Mouse (Mus musculus) urinary bladder, postnatal 36 days (tissue): ENCODE results near the gene Gm42715.

Source experiments
- DNase-seq, 2 experiments: peaks; one replicate each; pipeline ENCODE4 v3.0.0; 2022; ENCODE audit warnings: low spot score in 2 of 2, mixed read lengths in 1 of 2

Gene Gm42715

GRCm38 (mm10) chr7:127585031-127585430, 65.6 kb downstream of the Gm42715 start:
- no peak for DNase-seq

DNA sequence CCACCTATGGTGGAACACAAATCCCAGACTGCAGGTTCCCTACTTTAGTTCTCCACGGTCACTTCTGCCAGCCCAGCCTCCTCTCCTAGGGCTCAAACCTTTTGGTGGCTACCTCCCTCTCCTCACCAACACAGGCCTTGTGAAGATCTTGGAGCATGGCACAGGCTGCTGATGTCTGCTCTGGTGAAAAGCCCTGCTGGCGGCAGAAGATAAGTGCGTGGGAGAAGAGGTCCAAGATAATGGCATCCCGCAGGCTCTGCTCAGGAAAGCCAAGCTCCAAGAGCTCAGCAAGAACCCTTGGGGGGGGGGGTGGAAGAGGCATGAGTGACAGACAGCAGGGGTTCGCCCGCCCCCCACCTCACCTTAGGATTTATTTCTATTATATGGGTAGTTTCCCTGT, 66.8 kb downstream of the Gm42715 start:
- DNase-seq, result no peak

- no peak for DNase-seq
Measured at GRCm38 (mm10) chr7:127587196-127587595, 67.8 kb downstream of the Gm42715 start.

DNA sequence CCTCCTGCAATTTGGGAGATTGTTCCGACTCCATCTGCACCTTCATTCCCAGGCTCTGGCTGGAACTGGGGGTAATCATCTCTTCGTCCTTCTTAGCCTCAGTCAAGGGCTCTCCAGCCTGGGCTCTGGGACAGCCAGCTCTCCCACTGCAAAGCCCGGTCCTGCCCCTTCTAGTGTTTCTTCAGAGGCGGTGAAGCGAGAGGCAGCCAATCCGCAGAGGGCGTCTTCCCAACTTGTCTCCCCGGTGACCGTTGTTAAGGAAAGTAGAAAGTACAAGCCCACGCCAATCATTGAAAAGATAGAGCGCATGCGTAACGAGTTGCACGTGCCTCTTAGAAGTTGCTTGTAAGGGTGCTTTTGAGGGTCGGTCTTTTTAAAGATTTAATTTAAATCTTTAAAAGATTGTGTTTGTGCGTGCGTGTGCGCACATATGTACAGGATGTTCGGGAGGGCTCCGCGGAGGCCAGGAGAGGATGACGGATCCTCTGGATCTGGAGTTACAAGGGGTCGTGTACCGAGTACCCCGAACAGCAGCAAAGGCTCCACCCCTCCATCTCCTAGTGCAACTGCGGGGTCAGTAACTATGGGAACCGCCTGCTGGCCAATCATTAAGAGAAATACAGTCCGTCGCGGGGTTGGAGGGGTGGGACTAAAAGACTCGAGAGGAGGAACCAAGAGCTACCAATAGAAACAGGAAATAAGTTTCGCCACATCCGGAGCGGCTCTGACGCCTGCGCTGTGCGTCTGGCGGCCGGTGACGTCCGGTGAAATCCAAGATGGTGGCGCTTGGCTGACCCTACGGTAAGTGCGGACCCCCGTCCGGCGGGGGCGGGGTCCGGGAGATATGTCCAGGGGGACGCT, 68.9 kb downstream of the Gm42715 start, which contains the start of the genes Ccdc189 and Rnf40:
TSS of gene Ccdc189 (minus strand) at position 585 of the 861 bp plus-strand sequence.
TSS of gene Rnf40 (plus strand) at position 757 of the 861 bp plus-strand sequence.
- DNase-seq, result peak; percentile 86 to 93

- DNase-seq, result no peak
Measured at GRCm38 (mm10) chr7:127588901-127589300, 69.5 kb downstream of the Gm42715 start.

DNA sequence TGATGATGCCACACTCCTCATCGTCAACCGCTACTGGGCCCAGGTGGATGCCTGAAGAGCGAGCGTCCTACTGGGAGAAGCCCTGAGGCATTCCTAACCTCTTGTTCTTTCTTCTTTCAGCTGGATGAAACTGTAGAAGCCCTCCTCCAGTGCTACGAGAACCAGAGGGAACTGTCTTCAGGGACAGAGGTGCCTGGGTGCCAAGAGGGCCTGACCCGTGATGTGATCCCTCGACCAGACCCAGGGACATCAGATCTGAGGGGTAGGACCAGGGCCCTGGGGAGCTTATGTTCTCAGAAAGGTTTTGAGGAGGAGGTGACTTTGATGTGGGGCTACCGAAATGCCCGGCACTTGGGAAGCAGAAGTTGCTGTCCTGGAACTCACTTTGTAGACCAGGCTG, 70.3 kb downstream of the Gm42715 start:
- no peak for DNase-seq

GRCm38 (mm10) chr7:127591108-127591507, 71.7 kb downstream of the Gm42715 start:
- no peak for DNase-seq

DNA sequence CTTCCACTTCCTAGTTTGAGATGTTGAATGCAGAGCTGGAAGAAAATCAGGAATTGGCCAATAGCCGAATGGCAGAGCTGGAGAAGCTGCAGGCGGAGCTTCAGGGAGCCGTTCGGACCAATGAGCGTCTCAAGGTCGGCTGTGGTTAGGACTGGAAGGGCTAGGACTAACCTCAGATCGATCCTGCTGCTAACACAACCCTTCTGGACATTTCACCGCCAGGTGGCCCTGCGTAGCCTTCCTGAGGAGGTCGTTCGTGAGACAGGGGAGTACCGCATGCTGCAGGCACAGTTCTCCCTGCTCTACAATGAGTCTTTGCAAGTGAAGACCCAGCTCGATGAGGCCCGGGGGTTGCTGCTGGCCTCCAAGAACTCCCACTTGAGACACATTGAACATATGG, 73.2 kb downstream of the Gm42715 start:
- no peak for DNase-seq

DNA sequence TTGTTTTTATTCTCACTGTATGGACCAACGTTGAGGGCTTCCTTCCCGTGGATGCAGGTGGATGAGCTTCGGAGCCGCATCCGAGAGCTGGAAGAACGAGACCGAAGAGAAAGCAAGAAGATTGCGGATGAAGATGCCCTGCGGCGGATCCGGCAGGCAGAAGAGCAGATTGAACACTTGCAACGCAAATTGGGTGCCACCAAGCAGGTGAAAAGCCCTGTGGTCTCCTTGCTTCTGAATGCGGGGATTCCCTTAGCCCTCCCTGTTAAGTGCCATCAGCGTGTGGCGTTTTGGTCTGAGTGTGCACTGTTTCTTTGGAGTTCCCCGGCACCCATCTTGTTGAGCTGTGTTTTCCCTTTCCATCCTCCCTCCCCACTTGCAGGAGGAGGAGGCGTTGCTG, 77.4 kb downstream of the Gm42715 start:
- DNase-seq, result no peak

DNA sequence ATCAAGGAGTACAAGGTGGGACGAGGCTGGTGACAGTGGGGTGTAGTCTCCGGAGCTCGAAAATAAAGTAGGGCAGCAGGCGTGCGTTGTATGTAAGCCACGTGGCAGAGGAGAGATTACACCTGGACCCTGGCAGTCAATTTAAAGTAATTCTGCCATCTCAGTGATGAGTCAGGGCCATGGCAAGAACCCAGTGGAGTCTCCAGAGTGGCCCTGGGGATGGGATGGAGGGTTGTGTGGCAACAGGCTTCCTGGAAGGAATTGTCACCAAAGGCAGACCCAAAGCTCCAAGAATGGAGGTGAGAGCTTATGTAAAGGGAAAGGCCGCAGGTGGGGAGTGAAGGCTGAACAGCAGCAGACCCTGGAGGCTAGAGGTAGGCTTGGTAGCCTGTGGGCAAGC, 81.2 kb downstream of the Gm42715 start:
- no peak for DNase-seq

GRCm38 (mm10) chr7:127601735-127602134, 82.4 kb downstream of the Gm42715 start:
- DNase-seq, result no peak

DNA sequence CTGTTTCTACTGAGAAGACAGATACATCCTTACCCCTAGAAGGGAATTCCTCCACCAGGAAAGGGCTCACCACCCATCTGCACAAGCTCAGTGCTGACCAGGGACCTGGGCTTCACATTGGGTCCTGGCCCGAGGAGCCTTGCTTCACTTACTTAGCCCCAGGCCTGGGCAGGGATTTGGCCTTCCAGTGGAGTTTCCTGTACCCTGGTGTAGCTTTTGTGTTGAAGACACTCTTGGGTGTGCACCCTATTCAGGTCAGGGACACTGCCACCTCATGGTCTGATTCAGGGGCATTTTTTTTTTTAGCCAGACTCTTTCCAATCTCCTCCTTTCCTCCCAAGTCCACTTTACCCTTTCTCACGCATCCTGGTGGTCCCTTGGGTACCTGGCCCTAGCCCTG, 83.5 kb downstream of the Gm42715 start:
- DNase-seq, result no peak

DNA sequence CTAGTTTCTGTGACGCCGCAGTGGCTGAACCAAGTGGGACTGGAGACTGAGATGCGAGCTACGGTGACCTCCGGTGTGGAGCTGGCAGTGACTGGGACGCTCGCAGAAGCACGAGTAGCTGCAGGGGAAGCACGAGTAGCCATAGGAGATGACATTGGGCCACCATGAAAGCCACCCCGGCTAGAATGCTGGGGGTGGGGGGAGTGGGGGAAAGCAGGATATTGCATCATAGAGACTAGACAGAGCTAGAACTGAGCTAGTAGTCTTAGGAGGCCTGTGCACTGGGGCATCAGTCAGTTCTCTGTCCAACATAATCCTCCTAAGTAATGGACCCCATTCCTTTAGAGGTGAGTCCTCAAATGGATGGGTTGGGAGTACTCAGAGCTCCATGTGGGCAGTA, 84.9 kb downstream of the Gm42715 start:
- no peak for DNase-seq

GRCm38 (mm10) chr7:127607150-127607549, 87.8 kb downstream of the Gm42715 start:
- no peak for DNase-seq

DNA sequence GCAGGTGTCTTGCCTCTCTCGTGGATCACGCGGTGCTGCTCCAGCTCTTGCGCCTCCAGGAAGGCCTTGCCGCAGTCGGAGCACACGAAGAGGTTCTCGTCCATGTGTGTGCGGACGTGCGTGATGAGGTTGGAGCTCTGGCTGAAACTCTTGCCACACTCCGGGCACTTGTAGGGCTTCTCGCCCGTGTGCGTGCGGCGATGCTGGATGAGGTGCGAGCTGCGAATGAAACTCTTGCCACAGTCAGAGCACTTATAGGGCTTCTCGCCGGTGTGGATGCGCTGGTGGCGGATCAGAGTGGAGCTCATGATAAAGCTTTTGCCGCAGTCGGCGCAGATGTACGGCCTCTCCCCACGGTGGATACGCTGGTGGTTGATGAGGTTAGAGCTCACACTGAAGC, 91.6 kb downstream of the Gm42715 start:
- no peak for DNase-seq

- DNase-seq, result no peak
Measured at GRCm38 (mm10) chr7:127611561-127611960, 92.2 kb downstream of the Gm42715 start.

DNA sequence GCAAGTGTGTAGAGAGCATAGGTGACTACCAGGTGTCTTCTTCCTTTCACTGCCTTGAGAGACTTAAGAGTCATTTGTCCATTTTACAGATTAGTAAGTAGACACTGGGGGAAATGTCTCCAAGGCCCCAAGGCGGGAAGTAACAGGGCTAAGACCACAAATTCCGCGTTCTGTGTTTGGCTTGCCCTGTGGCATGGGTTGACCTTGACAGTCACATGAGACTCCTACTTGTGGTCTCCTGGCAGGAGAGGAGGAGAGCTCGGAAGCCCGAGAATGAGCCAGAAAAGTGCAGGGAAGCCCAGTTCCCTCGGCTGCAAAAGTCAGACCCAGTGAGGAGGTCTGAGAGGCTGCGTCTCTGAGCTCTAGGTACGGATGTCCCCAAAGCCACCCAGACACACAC, 94.1 kb downstream of the Gm42715 start:
- DNase-seq, result no peak

- DNase-seq, result no peak
Measured at GRCm38 (mm10) chr7:127614091-127614490, 94.7 kb downstream of the Gm42715 start.

DNA sequence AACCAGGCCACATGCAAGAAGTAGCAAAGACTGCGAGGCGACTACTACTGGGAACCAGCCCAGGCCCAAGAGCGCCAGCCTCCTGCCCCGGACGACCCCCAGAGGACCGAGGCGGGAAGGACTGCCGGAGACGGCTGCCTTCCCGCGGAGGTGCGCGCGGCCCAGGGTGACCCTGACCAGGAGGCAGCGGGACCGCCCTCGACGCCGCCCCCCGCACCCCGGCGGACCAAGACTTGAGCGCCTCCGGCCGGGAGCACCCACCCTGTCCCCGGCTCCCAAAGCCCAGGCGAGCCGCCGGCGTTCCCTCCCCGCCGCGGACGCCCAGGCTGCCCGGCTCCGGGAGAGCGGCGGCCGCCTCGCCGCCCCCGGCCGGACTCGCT, 95.1 kb downstream of the Gm42715 start:
- peak; percentile 32 to 37 for DNase-seq

DNA sequence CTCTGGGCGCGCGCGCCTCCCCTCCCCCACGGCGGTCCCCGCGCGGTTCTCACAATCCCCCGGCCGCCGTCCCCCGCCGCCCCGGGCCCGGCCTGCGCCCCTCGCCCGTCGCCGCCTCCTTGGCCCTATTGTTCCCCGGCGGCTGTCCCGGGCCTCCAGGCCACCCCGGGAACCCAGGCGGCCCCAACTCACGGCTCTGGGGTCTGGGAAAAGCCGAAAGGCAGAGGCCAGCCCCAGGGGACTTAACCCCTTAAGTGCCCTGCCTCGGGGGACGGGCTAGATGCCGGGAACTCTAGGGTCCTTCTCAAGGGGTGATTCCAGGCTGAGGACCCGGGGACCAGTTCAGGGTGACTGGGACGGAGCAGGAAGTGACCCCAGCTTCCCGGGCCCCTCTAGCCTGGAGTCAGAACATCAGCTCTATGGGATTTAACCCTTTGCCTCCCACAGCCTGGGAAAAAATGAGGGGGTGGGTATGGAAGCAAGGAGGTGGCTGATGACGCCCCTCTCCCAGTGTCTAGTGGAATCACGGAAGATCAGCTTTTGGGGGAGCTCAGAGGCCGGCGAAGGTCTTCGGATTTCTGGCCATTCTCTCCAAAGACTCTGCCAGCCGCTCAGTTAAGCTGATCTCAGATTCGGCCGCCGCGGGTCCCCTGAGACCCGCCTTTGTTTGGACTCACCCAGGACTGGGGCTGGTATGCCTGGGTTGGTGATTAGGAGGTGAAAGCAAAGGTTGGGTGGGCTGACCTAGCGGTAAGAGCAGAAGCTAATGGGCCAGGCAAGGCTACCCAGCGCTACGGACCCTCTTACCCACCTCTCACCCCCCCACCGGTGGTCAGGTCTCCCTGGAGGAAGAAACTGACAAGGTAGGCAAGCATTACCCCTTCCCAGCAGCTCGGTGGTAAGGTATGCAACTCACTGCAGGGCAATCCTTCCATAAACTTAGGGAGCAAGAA, 95.8 kb downstream of the Gm42715 start, which contains the start of gene Zfp629:
TSS of gene Zfp629 (minus strand) at position 907 of the 953 bp plus-strand sequence.
- DNase-seq, result peak; percentile 65 to 72

GRCm38 (mm10) chr7:127616336-127616735, 97.0 kb downstream of the Gm42715 start:
- DNase-seq, result no peak
